Mouse (Mus musculus): ENCODE measurements around the gene Foxred2.

Gene Foxred2

DNA sequence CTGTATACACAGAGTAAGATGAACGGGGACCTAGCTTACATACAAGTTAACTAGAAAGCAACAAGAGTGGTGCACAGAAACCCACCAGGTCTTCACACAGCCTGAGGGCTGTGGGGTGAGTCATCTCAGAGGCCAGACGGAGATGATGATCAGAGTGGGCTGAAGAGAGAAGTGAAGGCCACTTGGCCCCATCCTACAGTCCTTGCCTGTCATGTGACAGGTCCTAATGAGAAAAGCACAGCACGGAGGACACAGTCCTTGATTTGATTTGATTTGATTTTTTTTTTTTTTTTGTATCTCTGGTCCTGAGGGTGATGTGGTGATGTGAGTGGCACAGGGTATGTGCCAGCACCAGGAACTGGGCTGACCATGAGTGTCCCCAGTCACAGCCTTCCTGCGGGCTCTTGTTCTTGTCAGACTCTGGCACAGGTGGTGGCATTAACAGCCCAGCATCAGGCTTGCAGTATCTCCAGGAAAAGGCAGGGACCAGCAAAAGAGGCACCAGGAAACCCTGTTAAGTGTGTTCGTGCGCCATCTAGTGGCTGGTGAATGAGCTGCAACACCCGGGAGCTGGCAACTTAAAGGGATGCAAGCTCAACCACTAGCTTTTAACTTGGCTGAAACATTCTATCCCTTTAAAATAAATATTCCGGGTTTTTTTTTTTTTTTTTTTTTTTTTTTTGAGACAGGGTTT, 39.5 kb downstream of the Foxred2 start:
- peak; percentile 85 to 95 for DNase-seq (ENCODE audit: low spot score in 2 of 2)

- DNase-seq (ENCODE audit: low spot score in 2 of 2): no peak
Measured at GRCm38 (mm10) chr15:77915287-77915686, 41.2 kb downstream of the Foxred2 start.

- DNase-seq (ENCODE audit: low spot score in 2 of 2): no peak
Measured at GRCm38 (mm10) chr15:77914507-77914906, 42.0 kb downstream of the Foxred2 start.

GRCm38 (mm10) chr15:77913054-77913453, 43.5 kb downstream of the Foxred2 start:
- DNase-seq (ENCODE audit: low spot score in 2 of 2): no peak

DNA sequence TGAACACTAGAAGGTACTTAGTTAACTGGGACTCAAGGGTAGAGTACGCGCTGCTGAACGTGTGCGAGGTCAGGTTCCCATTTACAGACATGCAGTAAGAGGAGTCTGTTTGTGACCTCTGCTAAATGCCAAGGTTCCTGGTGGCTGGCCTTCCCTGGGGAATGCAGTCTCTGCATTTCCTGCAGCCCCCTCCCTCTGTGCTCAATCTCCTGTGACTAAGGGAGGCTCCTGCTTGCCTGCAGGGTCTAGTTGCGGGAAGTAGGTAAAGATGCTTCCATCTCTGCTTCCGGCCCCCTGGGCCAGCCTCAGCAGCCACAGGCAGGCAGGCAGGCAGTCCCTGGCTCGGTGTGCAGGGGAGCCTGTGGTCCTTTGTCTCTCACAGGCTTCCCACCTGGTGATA, 43.9 kb downstream of the Foxred2 start:
- DNase-seq (ENCODE audit: low spot score in 2 of 2): no peak

GRCm38 (mm10) chr15:77912048-77912447, 44.5 kb downstream of the Foxred2 start:
- no peak for DNase-seq (ENCODE audit: low spot score in 2 of 2)

DNA sequence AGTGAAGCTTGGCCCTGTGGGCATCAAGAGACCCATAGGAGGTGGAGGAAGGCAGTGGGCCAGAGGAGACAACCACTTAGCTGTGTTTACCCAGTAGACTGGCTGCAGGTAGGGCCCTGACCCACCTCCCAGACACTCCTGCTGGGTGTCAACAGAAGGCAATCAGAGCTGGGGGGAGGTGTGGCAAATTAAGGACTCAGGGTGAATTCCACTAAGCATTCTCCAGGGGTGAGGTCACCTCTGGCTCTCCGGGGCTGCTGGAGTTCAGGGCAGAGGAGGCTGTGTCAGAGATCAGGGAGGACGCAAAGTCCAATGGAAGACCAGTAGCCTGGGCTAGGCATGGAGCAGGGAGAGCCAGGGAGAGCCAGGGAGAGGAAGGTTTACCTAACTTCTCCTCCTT, 45.5 kb downstream of the Foxred2 start:
- DNase-seq (ENCODE audit: low spot score in 2 of 2): no peak

DNA sequence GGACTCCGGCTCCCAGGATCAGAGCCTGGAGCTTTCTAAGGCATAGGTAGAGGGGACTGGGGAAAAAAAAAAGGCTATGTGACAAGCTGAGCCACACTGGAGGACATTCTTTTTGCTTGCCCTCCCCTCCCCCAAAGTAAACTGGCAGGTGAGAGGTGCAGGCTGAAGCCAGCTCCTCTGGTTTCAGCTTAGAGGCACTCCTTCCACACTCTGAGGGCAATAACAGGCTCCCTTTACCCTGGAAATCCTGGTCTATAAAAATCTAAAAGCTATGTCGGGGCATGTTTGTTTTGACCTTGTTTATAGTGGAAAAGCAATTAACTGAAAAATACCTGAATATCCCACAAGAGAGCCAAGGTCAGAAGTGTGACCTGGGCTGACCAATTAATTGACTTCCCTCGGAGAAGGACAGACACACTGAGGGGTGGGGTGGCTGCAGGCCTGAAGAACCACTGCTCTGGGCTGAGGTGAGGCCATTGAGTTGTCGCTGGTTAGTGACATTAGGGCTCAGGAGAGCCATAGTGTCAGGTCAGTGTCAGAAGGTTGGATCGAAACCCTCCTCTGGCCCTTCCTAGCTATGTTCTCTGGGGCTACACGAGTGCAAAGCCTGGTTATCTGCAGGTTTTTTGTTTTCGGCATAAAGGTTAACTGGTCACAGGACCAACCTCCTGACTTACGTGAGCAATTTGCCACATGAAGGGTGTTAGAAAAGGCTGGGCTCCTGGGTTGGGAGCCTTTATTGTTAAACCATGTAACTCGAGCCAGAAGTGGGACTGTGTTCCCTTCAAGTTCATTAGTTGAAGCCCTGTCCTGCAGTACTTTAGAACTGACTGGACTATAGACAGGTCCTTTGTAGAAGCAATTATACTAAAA, 48.6 kb downstream of the Foxred2 start:
- DNase-seq (ENCODE audit: low spot score in 2 of 2): no peak

DNA sequence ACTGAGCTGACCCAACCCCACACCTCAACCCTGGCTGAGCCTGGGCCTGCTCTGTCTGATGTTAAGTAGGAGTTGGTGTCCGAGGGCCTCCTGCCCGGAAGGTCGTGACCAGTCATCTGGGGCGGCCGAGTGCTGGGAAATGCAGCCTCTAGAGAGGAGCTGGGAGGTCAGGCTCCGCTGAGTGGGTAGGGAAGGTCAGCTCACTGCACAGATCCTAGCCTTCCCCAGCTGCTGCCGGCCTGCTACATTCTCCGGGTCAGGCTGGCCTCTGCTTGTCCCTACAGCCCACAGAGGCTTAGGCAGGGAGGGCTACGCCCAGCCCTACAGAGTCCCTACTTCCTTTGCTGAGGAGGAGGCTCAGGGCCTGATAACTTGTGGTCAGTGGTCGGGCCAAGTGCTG, 50.0 kb downstream of the Foxred2 start:
- DNase-seq (ENCODE audit: low spot score in 2 of 2): no peak

DNA sequence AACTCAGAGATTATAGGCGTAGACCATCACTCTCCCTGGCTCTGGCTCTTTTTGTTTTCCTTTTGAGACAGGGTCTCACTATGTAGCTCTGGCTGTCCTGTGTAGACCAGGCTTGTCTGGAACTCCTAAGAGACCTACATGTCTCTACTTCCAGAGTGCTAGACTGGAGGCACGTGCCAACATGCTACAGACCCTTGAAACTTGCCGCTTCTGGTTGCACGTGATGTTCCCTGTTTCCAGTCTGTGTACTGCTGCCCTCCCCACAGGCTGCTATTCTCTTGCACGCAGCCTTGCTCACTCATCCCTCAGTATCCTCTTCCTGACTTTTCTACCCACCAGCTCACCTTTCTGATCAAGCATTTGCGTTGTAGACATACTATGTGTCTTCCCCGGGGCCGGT, 50.4 kb downstream of the Foxred2 start:
- no peak for DNase-seq (ENCODE audit: low spot score in 2 of 2)

- peak in 1 of 2 experiments; percentile 45 for DNase-seq (ENCODE audit: low spot score in 2 of 2)
Measured at GRCm38 (mm10) chr15:77905275-77905970, 51.1 kb downstream of the Foxred2 start.

DNA sequence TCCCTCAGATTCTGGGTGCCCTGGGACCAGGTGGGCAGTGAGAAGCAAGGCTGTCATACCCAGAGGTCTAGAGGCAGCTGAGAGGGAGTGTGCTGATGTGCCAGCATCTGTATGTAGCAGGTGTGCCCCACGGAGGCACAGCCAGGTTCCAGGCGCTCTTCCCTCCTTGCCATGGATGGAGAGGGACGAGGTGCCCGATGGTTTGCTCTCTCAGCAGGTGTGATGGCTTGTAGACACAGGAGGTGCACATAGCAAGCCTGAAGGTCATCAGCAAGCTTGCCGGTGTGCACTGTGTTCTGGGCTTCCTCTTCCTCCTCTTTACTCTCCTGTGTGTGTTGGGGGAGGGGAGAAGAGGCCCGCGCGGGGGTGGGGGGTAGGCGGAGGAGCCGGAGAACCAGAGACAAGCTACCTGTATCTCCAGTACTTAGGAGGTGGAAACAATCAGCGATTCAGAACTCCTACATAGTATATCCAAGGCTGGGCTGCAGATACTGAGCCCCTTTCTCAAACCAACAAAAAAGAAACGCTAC, 52.1 kb downstream of the Foxred2 start:
- no peak for DNase-seq (ENCODE audit: low spot score in 2 of 2)

GRCm38 (mm10) chr15:77903176-77903575, 53.3 kb downstream of the Foxred2 start:
- no peak for DNase-seq (ENCODE audit: low spot score in 2 of 2)

- no peak for DNase-seq (ENCODE audit: low spot score in 2 of 2)
Measured at GRCm38 (mm10) chr15:77894926-77895325, 61.6 kb downstream of the Foxred2 start.

DNA sequence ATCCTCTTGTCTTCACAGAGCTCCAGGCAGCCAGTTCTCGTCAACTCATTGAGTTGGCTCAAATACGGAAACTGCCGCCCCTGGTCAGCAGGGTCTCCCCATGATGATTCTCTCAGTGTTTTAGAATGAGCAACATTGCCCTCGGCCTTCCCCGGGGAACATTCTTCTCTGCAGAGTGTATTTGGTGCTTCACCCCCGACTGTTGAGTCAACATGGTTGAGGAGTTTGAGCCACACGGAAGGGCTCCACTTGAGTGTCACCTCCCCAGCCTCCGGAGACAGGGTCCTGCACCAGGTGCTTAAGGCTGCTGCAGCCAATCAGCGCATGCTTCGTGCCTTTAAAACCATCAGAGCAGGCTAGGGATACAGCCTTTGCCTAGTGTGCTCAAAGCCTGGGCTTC, 63.2 kb downstream of the Foxred2 start:
- DNase-seq (ENCODE audit: low spot score in 2 of 2): no peak

DNA sequence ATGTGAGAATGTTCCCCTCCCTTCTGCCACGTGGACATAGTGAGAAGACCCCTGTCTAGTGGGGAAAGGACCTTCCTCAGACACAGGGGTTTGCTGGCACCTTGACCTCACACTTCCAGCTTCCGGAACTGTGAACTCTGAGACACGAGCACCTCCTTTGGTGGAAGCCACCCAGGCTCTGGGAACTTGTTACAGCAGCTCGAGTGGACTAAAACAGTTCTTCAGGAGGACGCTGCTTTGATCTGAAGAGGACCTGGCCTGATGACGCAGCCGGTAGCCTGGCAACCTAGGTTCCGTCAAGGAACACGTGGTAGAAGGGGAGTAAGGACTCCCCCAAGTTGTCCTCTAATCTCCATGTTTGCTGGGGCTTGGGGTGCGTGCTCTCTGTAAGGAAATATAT, 64.1 kb downstream of the Foxred2 start:
- no peak for DNase-seq (ENCODE audit: low spot score in 2 of 2)

GRCm38 (mm10) chr15:77891766-77892165, 64.8 kb downstream of the Foxred2 start:
- DNase-seq (ENCODE audit: low spot score in 2 of 2): no peak
